Mouse (Mus musculus): ENCODE data around the gene Trim6. TPM values are rescaled to one million over a fixed set of nuclear protein-coding genes. Genes with fewer than 3 reads are reported as not detected.

Trim6 gene
- 4.9 TPM for polyA plus RNA-seq (2014; fragmentation: Illumina TruSeq; extraction: RNeasy Lipid Tissue Mini Kit (QIAGEN cat#74804); ENCODE audit: low read depth, low replicate concordance)

DNA sequence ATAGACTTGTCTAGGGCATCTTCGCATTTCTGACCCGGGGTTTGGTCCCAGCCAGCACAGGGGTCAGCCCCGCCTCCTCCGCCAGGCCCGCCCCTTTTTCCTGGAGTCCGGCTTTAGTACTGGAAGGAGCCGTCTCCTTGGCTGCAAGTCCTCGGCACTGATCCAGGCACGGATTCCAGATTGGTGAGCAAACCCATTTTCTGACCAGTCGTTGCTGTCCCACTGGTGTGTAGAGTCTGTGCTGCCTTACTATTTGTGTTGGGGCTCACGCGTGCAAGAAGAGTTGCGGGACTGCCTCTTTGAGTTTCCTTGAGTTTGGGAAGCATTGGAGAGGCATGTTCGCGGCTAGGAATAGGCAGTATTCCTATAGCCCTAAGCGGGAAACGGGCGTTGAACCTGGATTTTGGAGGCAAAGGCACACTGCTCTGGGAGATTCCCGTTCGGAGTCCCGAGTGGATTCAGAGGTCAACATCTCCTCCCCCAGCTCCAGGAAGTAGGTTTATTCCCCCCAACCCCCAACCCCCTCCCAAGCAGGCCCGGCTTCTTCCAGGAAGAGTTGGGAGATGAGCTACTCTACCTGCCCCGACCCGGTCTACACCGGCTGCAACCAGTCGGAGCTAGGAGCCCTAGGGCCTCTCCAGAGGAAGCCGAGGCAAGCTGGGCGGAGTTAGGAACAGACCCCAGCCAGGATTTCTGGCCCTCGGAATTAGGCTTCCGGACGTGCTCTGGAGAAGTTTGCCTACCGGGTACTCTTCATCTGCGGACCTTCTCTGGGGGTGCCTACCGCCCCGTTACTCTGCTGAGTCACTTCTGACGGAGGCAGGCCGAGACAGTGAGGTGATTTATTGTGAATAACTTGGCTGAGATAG is at the start of gene Trim6:
Trim6 (plus strand) TSS at position 93 of the 869 bp plus-strand sequence.

GRCm38 (mm10) chr7:104183292-104183691 is 35.3 kb upstream of the Trim6 start, which contains the start of gene Olfr648:
Olfr648 (minus strand) TSS chr7:104183392.

GRCm38 (mm10) chr7:104195885-104196284 is 22.7 kb upstream of the Trim6 start, which contains the start of gene Olfr649:
Olfr649 (minus strand) TSS chr7:104195985.

DNA sequence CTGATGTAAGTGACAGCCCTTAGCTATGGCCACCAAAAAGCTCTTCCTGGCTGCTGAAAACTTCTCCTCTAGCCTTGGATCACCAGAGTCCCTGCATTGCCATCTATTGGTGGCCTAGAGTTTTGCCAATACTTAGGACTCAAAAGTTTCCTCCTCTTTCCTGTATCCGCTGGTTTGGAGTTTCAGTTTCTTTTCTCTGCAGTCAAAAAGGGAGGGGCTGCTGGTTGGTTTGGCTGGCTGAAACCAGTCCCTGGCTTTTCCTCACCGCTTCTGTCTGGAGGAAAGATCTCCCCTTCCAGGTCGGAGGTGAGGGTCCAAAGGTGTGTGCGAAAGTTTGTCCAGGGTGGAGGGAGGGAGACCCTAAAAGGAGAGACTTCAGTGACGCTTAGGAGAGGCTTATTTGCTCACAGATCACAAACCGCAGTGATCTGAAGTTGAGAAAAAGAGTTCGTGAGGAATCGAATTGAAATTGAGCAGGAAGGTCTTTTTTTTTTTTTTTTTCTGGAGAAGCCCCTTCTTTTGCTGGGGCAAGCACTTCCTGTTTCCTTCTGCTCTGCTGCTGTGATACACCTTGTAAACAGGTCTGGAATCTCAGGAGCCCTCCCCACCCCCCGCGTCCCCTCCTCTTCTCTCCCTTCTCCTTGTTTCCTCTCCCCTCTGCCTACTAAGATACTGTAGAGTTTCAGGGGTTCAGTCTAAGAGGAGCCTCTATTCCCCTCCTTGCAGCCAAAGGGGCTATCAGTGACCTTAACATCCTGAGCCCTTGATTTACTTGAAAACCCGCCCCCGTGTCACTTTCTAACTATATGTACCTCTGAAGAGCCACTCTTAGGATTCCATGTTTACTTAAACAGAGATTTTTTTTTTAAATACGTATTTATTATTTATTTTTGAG is 25.9 kb downstream of the Trim6 start, which contains the start of gene Trim34a:
Trim34a (plus strand) TSS at position 171 of the 895 bp plus-strand sequence.

Other genes with a start within 250 kb of the Trim6 start
- gene Olfr635, start 247.6 kb upstream of the Trim6 start, polyA plus RNA-seq (2014; fragmentation: Illumina TruSeq; extraction: RNeasy Lipid Tissue Mini Kit (QIAGEN cat#74804); ENCODE audit: low read depth, low replicate concordance) = 0.03 TPM
- not detected for gene Olfr638, start 220.0 kb upstream of the Trim6 start, polyA plus RNA-seq (2014; fragmentation: Illumina TruSeq; extraction: RNeasy Lipid Tissue Mini Kit (QIAGEN cat#74804); ENCODE audit: low read depth, low replicate concordance)
- 0.07 TPM for gene Olfr639, start 201.5 kb upstream of the Trim6 start, polyA plus RNA-seq (2014; fragmentation: Illumina TruSeq; extraction: RNeasy Lipid Tissue Mini Kit (QIAGEN cat#74804); ENCODE audit: low read depth, low replicate concordance)
- gene Olfr640, start 193.2 kb upstream of the Trim6 start, polyA plus RNA-seq (2014; fragmentation: Illumina TruSeq; extraction: RNeasy Lipid Tissue Mini Kit (QIAGEN cat#74804); ENCODE audit: low read depth, low replicate concordance) = not detected
- gene Olfr641, start 183.3 kb upstream of the Trim6 start, polyA plus RNA-seq (2014; fragmentation: Illumina TruSeq; extraction: RNeasy Lipid Tissue Mini Kit (QIAGEN cat#74804); ENCODE audit: low read depth, low replicate concordance) = not detected
- 0.13 TPM for gene Olfr642, start 166.1 kb upstream of the Trim6 start, polyA plus RNA-seq (2014; fragmentation: Illumina TruSeq; extraction: RNeasy Lipid Tissue Mini Kit (QIAGEN cat#74804); ENCODE audit: low read depth, low replicate concordance)
- gene 4930516K23Rik, start 157.3 kb upstream of the Trim6 start, polyA plus RNA-seq (2014; fragmentation: Illumina TruSeq; extraction: RNeasy Lipid Tissue Mini Kit (QIAGEN cat#74804); ENCODE audit: low read depth, low replicate concordance) = 0.67 TPM
- gene Olfr644, start 146.9 kb upstream of the Trim6 start, polyA plus RNA-seq (2014; fragmentation: Illumina TruSeq; extraction: RNeasy Lipid Tissue Mini Kit (QIAGEN cat#74804); ENCODE audit: low read depth, low replicate concordance) = not detected
- 0.07 TPM for gene Olfr645, start 133.3 kb upstream of the Trim6 start, polyA plus RNA-seq (2014; fragmentation: Illumina TruSeq; extraction: RNeasy Lipid Tissue Mini Kit (QIAGEN cat#74804); ENCODE audit: low read depth, low replicate concordance)
- not detected for gene Olfr646, start 113.9 kb upstream of the Trim6 start, polyA plus RNA-seq (2014; fragmentation: Illumina TruSeq; extraction: RNeasy Lipid Tissue Mini Kit (QIAGEN cat#74804); ENCODE audit: low read depth, low replicate concordance)
- 11.9 TPM for gene Ubqln5, start 89.0 kb upstream of the Trim6 start, polyA plus RNA-seq (2014; fragmentation: Illumina TruSeq; extraction: RNeasy Lipid Tissue Mini Kit (QIAGEN cat#74804); ENCODE audit: low read depth, low replicate concordance)
- gene Olfr643, start 81.4 kb upstream of the Trim6 start, polyA plus RNA-seq (2014; fragmentation: Illumina TruSeq; extraction: RNeasy Lipid Tissue Mini Kit (QIAGEN cat#74804); ENCODE audit: low read depth, low replicate concordance) = 0.60 TPM
- gene Ubqln3, start 75.5 kb upstream of the Trim6 start, polyA plus RNA-seq (2014; fragmentation: Illumina TruSeq; extraction: RNeasy Lipid Tissue Mini Kit (QIAGEN cat#74804); ENCODE audit: low read depth, low replicate concordance) = 409 TPM
- gene Ubqlnl, start 68.2 kb upstream of the Trim6 start, polyA plus RNA-seq (2014; fragmentation: Illumina TruSeq; extraction: RNeasy Lipid Tissue Mini Kit (QIAGEN cat#74804); ENCODE audit: low read depth, low replicate concordance) = 353 TPM
- gene Olfm5, start 54.0 kb upstream of the Trim6 start, polyA plus RNA-seq (2014; fragmentation: Illumina TruSeq; extraction: RNeasy Lipid Tissue Mini Kit (QIAGEN cat#74804); ENCODE audit: low read depth, low replicate concordance) = not detected
- 0.17 TPM for gene Olfr648, start 35.4 kb upstream of the Trim6 start, polyA plus RNA-seq (2014; fragmentation: Illumina TruSeq; extraction: RNeasy Lipid Tissue Mini Kit (QIAGEN cat#74804); ENCODE audit: low read depth, low replicate concordance)
- not detected for gene Olfr649, start 22.8 kb upstream of the Trim6 start, polyA plus RNA-seq (2014; fragmentation: Illumina TruSeq; extraction: RNeasy Lipid Tissue Mini Kit (QIAGEN cat#74804); ENCODE audit: low read depth, low replicate concordance)
- 2.3 TPM for gene Trim34a, start 25.7 kb downstream of the Trim6 start, polyA plus RNA-seq (2014; fragmentation: Illumina TruSeq; extraction: RNeasy Lipid Tissue Mini Kit (QIAGEN cat#74804); ENCODE audit: low read depth, low replicate concordance)
- 0.57 TPM for gene Trim5, start 69.3 kb downstream of the Trim6 start, polyA plus RNA-seq (2014; fragmentation: Illumina TruSeq; extraction: RNeasy Lipid Tissue Mini Kit (QIAGEN cat#74804); ENCODE audit: low read depth, low replicate concordance)
- 5.9 TPM for gene Trim12a, start 96.7 kb downstream of the Trim6 start, polyA plus RNA-seq (2014; fragmentation: Illumina TruSeq; extraction: RNeasy Lipid Tissue Mini Kit (QIAGEN cat#74804); ENCODE audit: low read depth, low replicate concordance)
- 0.24 TPM for gene Trim34b, start 110.7 kb downstream of the Trim6 start, polyA plus RNA-seq (2014; fragmentation: Illumina TruSeq; extraction: RNeasy Lipid Tissue Mini Kit (QIAGEN cat#74804); ENCODE audit: low read depth, low replicate concordance)
- gene Trim12c, start 134.6 kb downstream of the Trim6 start, polyA plus RNA-seq (2014; fragmentation: Illumina TruSeq; extraction: RNeasy Lipid Tissue Mini Kit (QIAGEN cat#74804); ENCODE audit: low read depth, low replicate concordance) = 3.5 TPM
- gene Trim30b, start 151.1 kb downstream of the Trim6 start, polyA plus RNA-seq (2014; fragmentation: Illumina TruSeq; extraction: RNeasy Lipid Tissue Mini Kit (QIAGEN cat#74804); ENCODE audit: low read depth, low replicate concordance) = 0.29 TPM
- not detected for gene Trim30c, start 182.0 kb downstream of the Trim6 start, polyA plus RNA-seq (2014; fragmentation: Illumina TruSeq; extraction: RNeasy Lipid Tissue Mini Kit (QIAGEN cat#74804); ENCODE audit: low read depth, low replicate concordance)
- 2.4 TPM for gene Trim30a, start 246.4 kb downstream of the Trim6 start, polyA plus RNA-seq (2014; fragmentation: Illumina TruSeq; extraction: RNeasy Lipid Tissue Mini Kit (QIAGEN cat#74804); ENCODE audit: low read depth, low replicate concordance)